Mouse (Mus musculus): Measurements from ENCODE around the gene 1700001J03Rik. TPM values are rescaled to one million over a fixed set of nuclear protein-coding genes. Genes with fewer than 3 reads are reported as not detected.

The 1700001J03Rik gene
- polyA plus RNA-seq, 1 experiment from 2014 or later = not detected

GRCm38 (mm10) chr5:146147903-146148302 lies 37.2 kb downstream of the 1700001J03Rik start:
- Histone ChIP-seq H3K4me1 (ENCODE audit: control insufficient read depth, insufficient read depth, low read length) (no peaks in the 10 kb centered on the region), H3K27ac (ENCODE audit: low read length) (no peak overlapping the region), H3K9ac (ENCODE audit: low read depth, low read length) (no peak overlapping the region), H3K4me2 (ENCODE audit: low read depth, low read length) (no peak overlapping the region), H3K36me3 (ENCODE audit: control insufficient read depth, insufficient read depth, low read length) (no peaks in the 10 kb centered on the region), H3K4me3 (ENCODE audit: low read length) (no peak overlapping the region), H3K9me3 (ENCODE audit: control insufficient read depth, low read length) (no peaks in the 10 kb centered on the region), H3K27me3 (replicated peaks; ENCODE audit: control insufficient read depth, insufficient read depth, low read length) (no peaks in the 10 kb centered on the region)
- WGBS = 43% methylated on average over 2 of the region's 2 CpGs
- no peak for ATAC-seq

Other genes starting within 250 kb of the 1700001J03Rik start
- not detected in 2 replicates for gene Cyp3a25, start 175.7 kb downstream of the 1700001J03Rik start, polyA plus RNA-seq (2015; fragmentation: Nextera tagmentation; extraction: Ambion mirVana)
- gene Cyp3a59, start 106.0 kb downstream of the 1700001J03Rik start, polyA plus RNA-seq (2015; fragmentation: Nextera tagmentation; extraction: Ambion mirVana) = not detected in 2 replicates
- not detected in 2 replicates for gene Gm5565, start 24.8 kb downstream of the 1700001J03Rik start, polyA plus RNA-seq (2015; fragmentation: Nextera tagmentation; extraction: Ambion mirVana)
- gene Gm6309, start 14.6 kb downstream of the 1700001J03Rik start, polyA plus RNA-seq (2015; fragmentation: Nextera tagmentation; extraction: Ambion mirVana) = not detected in 2 replicates
- gene Rnf6, start 36.3 kb upstream of the 1700001J03Rik start, polyA plus RNA-seq (2015; fragmentation: Nextera tagmentation; extraction: Ambion mirVana) = 53.0 and 56.0 TPM in 2 replicates
- gene Cdk8, start 45.9 kb upstream of the 1700001J03Rik start, polyA plus RNA-seq (2015; fragmentation: Nextera tagmentation; extraction: Ambion mirVana) = 12.2 and 12.9 TPM in 2 replicates
- 1.2 and 1.3 TPM in 2 replicates for gene Wasf3, start 199.7 kb upstream of the 1700001J03Rik start, polyA plus RNA-seq (2015; fragmentation: Nextera tagmentation; extraction: Ambion mirVana)

Data from intestine, embryonic 16.5 days (tissue).